Mouse (Mus musculus) lung, adult 2 months (tissue): ENCODE measurements around the gene Hip1.

ENCODE experiments used
- CTCF ChIP-seq: fragments of 200-500 bp; IDR thresholded peaks from 2 replicates; pipeline ENCODE4 v1.5.1; 2011; ENCODE audit warnings: mild to moderate bottlenecking, low read length, control low read depth; ENCODE audit not compliant: insufficient read depth
- POLR2A ChIP-seq: fragments of 200-500 bp; IDR thresholded peaks from 2 replicates; pipeline ENCODE4 v1.6.1; 2011; ENCODE audit warnings: low read depth, mild to moderate bottlenecking, control low read depth, low read length, borderline replicate concordance; ENCODE audit errors: extremely low read depth

DNA sequence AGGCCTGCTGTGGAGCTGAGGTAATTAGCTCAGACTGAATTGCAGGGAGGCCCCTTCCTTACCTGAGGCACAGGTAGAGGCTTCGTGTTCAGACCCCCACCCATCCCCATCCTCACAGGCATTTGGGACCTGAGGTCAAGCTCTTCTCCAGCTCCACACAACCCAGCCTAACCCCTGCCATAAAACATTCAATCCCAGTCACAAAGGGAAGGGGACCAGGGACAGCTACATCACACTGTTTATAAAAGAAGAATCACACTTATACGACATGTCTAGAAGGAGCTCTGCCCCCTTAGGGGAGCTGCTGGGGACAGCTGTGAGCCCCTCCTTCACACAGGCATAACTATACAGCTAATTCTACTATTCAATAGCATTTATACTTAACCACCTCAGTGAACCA is 168.6 kb downstream of the Hip1 start:
- TF ChIP-seq CTCF (no peak), POLR2A (no peak)
